Mouse (Mus musculus) ES-Bruce4 (cell line): ENCODE data around the gene Mef2c.

Experiments
- CTCF ChIP-seq: IDR thresholded peaks from one replicate; pipeline ENCODE4 v1.8.1; 2011; ENCODE audit warnings: low read depth, low read length
- EP300 ChIP-seq: IDR thresholded peaks from 2 replicates; pipeline ENCODE4 v1.6.1; 2011; ENCODE audit warnings: low read depth, low read length; ENCODE audit not compliant: insufficient read depth

- TF ChIP-seq CTCF (no peak), EP300 (no peak)
Measured at GRCm38 (mm10) chr13:83650807-83651206, 147.0 kb downstream of the Mef2c start.
